Mouse (Mus musculus) ovary, adult 10 weeks (tissue): ENCODE data around the gene Bri3bp. TPM values are rescaled to one million over a fixed set of nuclear protein-coding genes. Genes with fewer than 3 reads are reported as not detected.

Experiments
- polyA plus RNA-seq: library from polyadenylated mRNA; stranded (reverse); fragments of 350-450 nt; fragmentation: Illumina TruSeq; extraction: RNeasy Lipid Tissue Mini Kit (QIAGEN cat#74804); gene quantifications from one replicate; pipeline ENCODE4 v1.2.3, GENCODE M21; 2014

Gene Bri3bp
- 14.4 TPM for polyA plus RNA-seq

GRCm38 (mm10) chr5:125441234-125442114, at the start of gene Bri3bp:
Bri3bp (plus strand) TSS chr5:125441568.

GRCm38 (mm10) chr5:125433793-125434337, 7.5 kb upstream of the Bri3bp start, which contains the start of gene Dhx37:
Dhx37 (minus strand) TSS chr5:125434121.

GRCm38 (mm10) chr5:125475601-125476285, 34.4 kb downstream of the Bri3bp start, which contains the start of gene Aacs:
Aacs (plus strand) TSS chr5:125475814.

Other genes starting within 250 kb of the Bri3bp start
- 25.2 TPM for gene Scarb1, start 100.5 kb upstream of the Bri3bp start, polyA plus RNA-seq
- gene Gm10382, start 52.2 kb upstream of the Bri3bp start, polyA plus RNA-seq = not detected
- 16.6 TPM for gene Ubc, start 51.4 kb upstream of the Bri3bp start, polyA plus RNA-seq
- gene Dhx37, start 7.4 kb upstream of the Bri3bp start, polyA plus RNA-seq = 6.0 TPM
- 2.0 TPM for gene Aacs, start 34.2 kb downstream of the Bri3bp start, polyA plus RNA-seq
- gene Tmem132b, start 90.2 kb downstream of the Bri3bp start, polyA plus RNA-seq = 0.97 TPM